ENCODE assay signal across 13 mouse cellular contexts in the genomic region with DNA sequence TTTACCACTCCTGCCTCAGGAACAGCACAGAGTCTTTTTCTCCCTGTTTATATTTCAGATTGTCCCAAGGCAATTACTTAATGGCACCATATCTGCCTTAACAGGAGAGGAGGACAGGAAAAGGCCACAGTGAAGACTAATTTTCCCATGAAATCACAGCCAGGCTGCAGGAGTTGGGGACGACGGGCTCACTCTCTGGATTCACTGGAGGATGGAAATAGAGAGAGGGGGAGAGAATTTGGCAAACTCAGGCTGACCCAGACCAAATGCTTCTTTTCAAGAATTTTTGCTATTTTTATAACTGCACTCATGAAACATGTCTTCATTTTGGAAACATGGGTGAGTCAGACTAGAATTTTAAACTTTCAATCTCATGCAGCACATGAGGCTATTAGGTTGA.
A peak's percentile ranks its signal among the peaks of the same experiment; 100 is the strongest.
DNase-seq lines count a peak whose midpoint lies in the region; ATAC-seq lines count a peak whose summit lies in the region.
"Had no signal": no experiment of that assay in that cellular context is flagged by ENCODE, and none has a peak within 500 bp of the region (broad histone marks: within the 10 kb centered on the region; RNA-seq: fewer than 3 reads in every experiment).

No protein-coding gene starts in this region.

- ATAC-seq in embryonic facial prominence, embryonic 14.5 days (ENCODE audit: low read depth) = no peak
- no peak for ATAC-seq in kidney, embryonic 16.5 days (ENCODE audit: low FRiP score, low TSS enrichment)
- no peak for ATAC-seq in midbrain, embryonic 14.5 days (ENCODE audit: low FRiP score, low TSS enrichment)
- no peak for ATAC-seq in midbrain, embryonic 13.5 days
- peak; percentile 3; the same call in 1 of the 2 replicates for ATAC-seq in stomach, embryonic 15.5 days (ENCODE audit: insufficient read depth, low FRiP score, low read depth)

- no peaks in the 10 kb centered on the region for H3K36me3 ChIP-seq in embryonic facial prominence, embryonic 14.5 days (ENCODE audit: control insufficient read depth, insufficient read depth, low read length)
- 0 out of 2 replicates have a peak, but pooled peaks cover 4% of the 10 kb centered on the region for H3K36me3 ChIP-seq in embryonic facial prominence, embryonic 10.5 days (replicated peaks)
- no peaks in the 10 kb centered on the region for H3K36me3 ChIP-seq in kidney, embryonic 16.5 days (ENCODE audit: insufficient read depth, low read length)
- no peaks in the 10 kb centered on the region for H3K36me3 ChIP-seq in midbrain, embryonic 14.5 days (ENCODE audit: control insufficient read depth, insufficient read depth, low read length)
- H3K36me3 ChIP-seq in midbrain, embryonic 13.5 days = peaks cover 4% of the 10 kb centered on the region; the same call in 1 of the 2 replicates
- H3K36me3 ChIP-seq in stomach, embryonic 15.5 days = no peaks in the 10 kb centered on the region
- H3K36me3 ChIP-seq: hindbrain, embryonic 12.5 days; liver, embryonic 15.5 days had no signal

- no peak overlapping the region for H3K4me2 ChIP-seq in embryonic facial prominence, embryonic 14.5 days (ENCODE audit: low read depth, low read length)
- no peak overlapping the region for H3K4me2 ChIP-seq in kidney, embryonic 16.5 days (replicated peaks; ENCODE audit: low read depth, low read length)
- H3K4me2 ChIP-seq in midbrain, embryonic 14.5 days (ENCODE audit: low read length) = no peak overlapping the region
- no peak overlapping the region for H3K4me2 ChIP-seq in midbrain, embryonic 13.5 days (replicated peaks)
- no peak overlapping the region for H3K4me2 ChIP-seq in stomach, embryonic 15.5 days
- H3K4me2 ChIP-seq: hindbrain, embryonic 12.5 days; liver, embryonic 15.5 days; midbrain, embryonic 11.5 days had no signal

- no peak for DNase-seq in embryonic facial prominence, embryonic 14.5 days (ENCODE audit: low spot score)
- no peak for DNase-seq in embryonic facial prominence, embryonic 10.5 days (ENCODE audit: low spot score)
- no peak for DNase-seq in kidney, adult 18-20 months
- DNase-seq in midbrain, embryonic 14.5 days = no peak
- no peak for DNase-seq in spleen, postnatal 36 days (ENCODE audit: low spot score in 2 of 2)
- DNase-seq: gastrocnemius, postnatal 14 days had no signal

- H3K4me1 ChIP-seq in embryonic facial prominence, embryonic 14.5 days (ENCODE audit: control insufficient read depth, insufficient read depth, low read length) = peaks cover 10% of the 10 kb centered on the region
- peaks cover 9% of the 10 kb centered on the region; the same call in 1 of the 2 replicates for H3K4me1 ChIP-seq in embryonic facial prominence, embryonic 10.5 days
- H3K4me1 ChIP-seq in kidney, embryonic 16.5 days (ENCODE audit: insufficient read depth, low read length) = peaks cover 7% of the 10 kb centered on the region; the same call in 1 of the 2 replicates
- H3K4me1 ChIP-seq in midbrain, embryonic 14.5 days (ENCODE audit: control insufficient read depth, insufficient read depth, low read length) = 0 out of 2 replicates have a peak, but pooled peaks cover 6% of the 10 kb centered on the region
- H3K4me1 ChIP-seq in midbrain, embryonic 13.5 days (replicated peaks) = peaks cover 19% of the 10 kb centered on the region
- H3K4me1 ChIP-seq in stomach, embryonic 15.5 days = peaks cover 9% of the 10 kb centered on the region
- H3K4me1 ChIP-seq: liver, embryonic 15.5 days had no signal

- H3K9me3 ChIP-seq in embryonic facial prominence, embryonic 14.5 days (ENCODE audit: control insufficient read depth, low read length) = no peaks in the 10 kb centered on the region
- no peaks in the 10 kb centered on the region for H3K9me3 ChIP-seq in embryonic facial prominence, embryonic 10.5 days
- H3K9me3 ChIP-seq in kidney, embryonic 16.5 days (ENCODE audit: low read length) = no peaks in the 10 kb centered on the region
- no peaks in the 10 kb centered on the region for H3K9me3 ChIP-seq in midbrain, embryonic 14.5 days (ENCODE audit: control insufficient read depth, low read length)
- no peaks in the 10 kb centered on the region for H3K9me3 ChIP-seq in midbrain, embryonic 13.5 days
- H3K9me3 ChIP-seq in stomach, embryonic 15.5 days = no peaks in the 10 kb centered on the region
- H3K9me3 ChIP-seq: hindbrain, embryonic 12.5 days; liver, embryonic 15.5 days had no signal

- 15% methylated on average over 2 of the region's 2 CpGs for WGBS in embryonic facial prominence, embryonic 14.5 days
- WGBS in embryonic facial prominence, embryonic 10.5 days = 49% methylated on average over 2 of the region's 2 CpGs
- 34% methylated on average over 2 of the region's 2 CpGs for WGBS in kidney, embryonic 16.5 days
- WGBS in midbrain, embryonic 14.5 days = 80% methylated on average over 2 of the region's 2 CpGs
- WGBS in midbrain, embryonic 13.5 days = 48% methylated on average over 2 of the region's 2 CpGs
- WGBS in stomach, embryonic 15.5 days = 37% methylated on average over 2 of the region's 2 CpGs

- H3K27me3 ChIP-seq in embryonic facial prominence, embryonic 14.5 days (replicated peaks; ENCODE audit: control insufficient read depth, insufficient read depth, low read length) = no peaks in the 10 kb centered on the region
- H3K27me3 ChIP-seq in embryonic facial prominence, embryonic 10.5 days (replicated peaks; ENCODE audit: low read depth, poor library complexity, severe bottlenecking) = no peaks in the 10 kb centered on the region
- no peaks in the 10 kb centered on the region for H3K27me3 ChIP-seq in kidney, embryonic 16.5 days (ENCODE audit: insufficient read depth, low read length)
- no peaks in the 10 kb centered on the region for H3K27me3 ChIP-seq in midbrain, embryonic 14.5 days (ENCODE audit: control insufficient read depth, insufficient read depth, low read length)
- no peaks in the 10 kb centered on the region for H3K27me3 ChIP-seq in midbrain, embryonic 13.5 days
- no peaks in the 10 kb centered on the region for H3K27me3 ChIP-seq in stomach, embryonic 15.5 days (replicated peaks)
- H3K27me3 ChIP-seq: CH12.LX; hindbrain, embryonic 12.5 days; liver, embryonic 15.5 days had no signal

- peak overlapping the region; percentile 46; the same call in 1 of the 2 replicates for H3K27ac ChIP-seq in embryonic facial prominence, embryonic 14.5 days (replicated peaks; ENCODE audit: low read depth, low read length)
- no peak overlapping the region for H3K27ac ChIP-seq in embryonic facial prominence, embryonic 10.5 days (replicated peaks)
- H3K27ac ChIP-seq in kidney, embryonic 16.5 days (ENCODE audit: low read length) = peak overlapping the region; percentile 34; the same call in 1 of the 2 replicates
- H3K27ac ChIP-seq in midbrain, embryonic 14.5 days (replicated peaks; ENCODE audit: low read depth, low read length) = 0 out of 2 replicates have a peak overlapping the region, but pooled peaks have one; percentile 17
- H3K27ac ChIP-seq in midbrain, embryonic 13.5 days = no peak overlapping the region
- peak overlapping the region; percentile 82; the same call in 1 of the 2 replicates for H3K27ac ChIP-seq in stomach, embryonic 15.5 days
- H3K27ac ChIP-seq: hindbrain, embryonic 12.5 days; liver, embryonic 15.5 days had no signal

- H3K9ac ChIP-seq in embryonic facial prominence, embryonic 14.5 days (ENCODE audit: low read depth, low read length) = no peak overlapping the region
- no peak overlapping the region for H3K9ac ChIP-seq in kidney, embryonic 16.5 days (replicated peaks; ENCODE audit: low read length)
- H3K9ac ChIP-seq in midbrain, embryonic 14.5 days (replicated peaks; ENCODE audit: low read length) = no peak overlapping the region
- no peak overlapping the region for H3K9ac ChIP-seq in midbrain, embryonic 13.5 days (replicated peaks)
- no peak overlapping the region for H3K9ac ChIP-seq in stomach, embryonic 15.5 days
- H3K9ac ChIP-seq: hindbrain, embryonic 12.5 days; liver, embryonic 15.5 days had no signal

- no peak overlapping the region for H3K4me3 ChIP-seq in embryonic facial prominence, embryonic 14.5 days (ENCODE audit: low read depth, low read length)
- no peak overlapping the region for H3K4me3 ChIP-seq in embryonic facial prominence, embryonic 10.5 days
- H3K4me3 ChIP-seq in kidney, embryonic 16.5 days (ENCODE audit: low read length) = no peak overlapping the region
- H3K4me3 ChIP-seq in midbrain, embryonic 14.5 days (replicated peaks; ENCODE audit: low read depth, low read length) = no peak overlapping the region
- H3K4me3 ChIP-seq in midbrain, embryonic 13.5 days (replicated peaks) = no peak overlapping the region
- H3K4me3 ChIP-seq in stomach, embryonic 15.5 days (replicated peaks) = no peak overlapping the region
- H3K4me3 ChIP-seq: hindbrain, embryonic 12.5 days; liver, embryonic 15.5 days had no signal

Comparison
In these comparisons a context has a peak if more than half of its experiments do, and no peak if none do; other contexts are left out.
1. H3K27ac ChIP-seq: peak in embryonic facial prominence, embryonic 14.5 days (single experiment), kidney, embryonic 16.5 days (single experiment), midbrain, embryonic 14.5 days (single experiment) and stomach, embryonic 15.5 days (single experiment); none in embryonic facial prominence, embryonic 10.5 days (single experiment) and midbrain, embryonic 13.5 days (single experiment).